Mouse (Mus musculus): Measurements from ENCODE around the gene Adam12.

GRCm38 (mm10) chr7:134230708-134231107, 1.2 kb downstream of the Adam12 start:
- TF ChIP-seq CTCF (IDR thresholded peaks at IDR 0.05; ENCODE audit: low read depth) (no peak), EP300 (IDR thresholded peaks at IDR 0.05; ENCODE audit: low read depth) (no peak)
